Mouse (Mus musculus): ENCODE data around the gene Mea1.

GRCm38 (mm10) chr17:46642060-46642459 is 36.5 kb upstream of the Mea1 start:
- TF ChIP-seq CTCF (IDR thresholded peaks at IDR 0.05; ENCODE audit: control insufficient read depth, insufficient read depth, insufficient replicate concordance, low read depth, low read length) (no peak), POLR2A (IDR thresholded peaks at IDR 0.05; ENCODE audit: control insufficient read depth, low read depth, low read length) (no peak)
